Mouse (Mus musculus) forebrain, embryonic 11.5 days (tissue): ENCODE measurements at regions not wholly inside any gene's neighbourhood (a gene's known extent, or its start where the extent isn't known, plus 50 kb on each side); places are given as distances from the start of the nearest gene placed in this dataset.
A peak's percentile ranks its signal among the peaks of the same experiment; 100 is the strongest.

Experiments
- ATAC-seq: fragments of 200-750 bp; cut with Nextera tagmentation; replicated peaks from 2 replicates; pipeline ENCODE4 v1.8.0; 2017; ENCODE audit warnings: moderate TSS enrichment; ENCODE audit not compliant: low FRiP score
- DNase-seq: peaks from one replicate; pipeline ENCODE4 v3.0.0-alpha.2; 2017; ENCODE audit warnings: low spot score
- H3K27ac ChIP-seq: fragments of 300-500 bp; sonication (generic); 2 replicates; pipeline ENCODE4 v1.5.1; 2014; ENCODE audit warnings: low read depth, low read length
- H3K27me3 ChIP-seq: fragments of 300-500 bp; sonication (generic); 2 replicates; pipeline ENCODE4 v1.6.1; 2014; ENCODE audit warnings: mild to moderate bottlenecking, low read length, mixed read lengths; ENCODE audit not compliant: control insufficient read depth, insufficient read depth
- H3K36me3 ChIP-seq: fragments of 300-500 bp; sonication (generic); 2 replicates; pipeline ENCODE4 v1.6.1; 2014; ENCODE audit warnings: mild to moderate bottlenecking, low read length, moderate library complexity, mixed read lengths; ENCODE audit not compliant: control insufficient read depth, insufficient read depth
- H3K4me1 ChIP-seq: fragments of 300-500 bp; sonication (generic); replicated peaks from 2 replicates; pipeline ENCODE4 v1.6.1; 2014; ENCODE audit warnings: low read length, mixed read lengths; ENCODE audit not compliant: control insufficient read depth, insufficient read depth
- H3K4me2 ChIP-seq: fragments of 300-500 bp; sonication (generic); 2 replicates; pipeline ENCODE4 v1.6.1; 2014; ENCODE audit warnings: low read depth, mild to moderate bottlenecking, low read length, moderate library complexity, mixed read lengths; ENCODE audit not compliant: severe bottlenecking
- H3K4me3 ChIP-seq: fragments of 300-500 bp; sonication (generic); 2 replicates; pipeline ENCODE4 v1.5.1; 2014; ENCODE audit warnings: low read depth, low read length
- H3K9ac ChIP-seq: fragments of 300-500 bp; sonication (generic); 2 replicates; pipeline ENCODE4 v1.6.1; 2014; ENCODE audit warnings: low read length
- H3K9me3 ChIP-seq: fragments of 300-500 bp; sonication (generic); 2 replicates; pipeline ENCODE4 v1.6.1; 2016; ENCODE audit warnings: low read length, mixed read lengths; ENCODE audit not compliant: control insufficient read depth
- WGBS: fragments of 180-500 bp; shearing (Covaris S2); extraction: QIAGEN DNeasy Blood & Tissue Kit; methylation state at CpG from one replicate; pipeline ENCODE4 v1.1.7; 2014; 5-methylcytosine and 5-hydroxymethylcytosine counted together

DNA sequence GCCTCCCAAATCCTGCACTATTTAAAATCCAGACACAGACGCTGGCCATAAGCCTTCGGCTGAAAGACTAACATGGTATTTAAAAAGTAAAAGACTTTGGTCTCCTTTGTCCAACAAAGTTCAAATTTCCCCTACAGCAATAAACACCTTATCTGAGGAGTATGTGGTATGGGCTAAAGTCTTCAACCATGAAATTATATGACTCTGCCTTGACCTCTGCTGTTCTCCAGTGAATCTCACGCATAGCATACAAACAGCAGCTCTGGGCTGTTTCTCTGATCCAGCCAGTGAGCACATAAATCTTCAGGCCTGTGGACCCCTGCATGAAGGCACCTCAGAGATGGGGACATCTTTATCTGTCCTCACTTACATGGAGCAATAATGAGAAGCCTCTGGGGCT, 627.8 kb downstream of the Hs3st4 start:
- DNase-seq = no peak
- H3K36me3 ChIP-seq = no peaks in the 10 kb centered on the region
- H3K4me2 ChIP-seq = no peak overlapping the region
- no peaks in the 10 kb centered on the region for H3K4me1 ChIP-seq
- no peaks in the 10 kb centered on the region for H3K27me3 ChIP-seq
- ATAC-seq = no peak
- H3K9me3 ChIP-seq = no peaks in the 10 kb centered on the region
- no peak overlapping the region for H3K27ac ChIP-seq
- no peak overlapping the region for H3K9ac ChIP-seq
- no peak overlapping the region for H3K4me3 ChIP-seq
- 91% methylated on average over 3 of the region's 3 CpGs for WGBS

- no peaks in the 10 kb centered on the region for H3K36me3 ChIP-seq
- no peaks in the 10 kb centered on the region for H3K4me1 ChIP-seq
- DNase-seq (no peak), ATAC-seq (no peak)
- H3K27me3 ChIP-seq = no peaks in the 10 kb centered on the region
- no peak overlapping the region for H3K4me2 ChIP-seq
- no peaks in the 10 kb centered on the region for H3K9me3 ChIP-seq
- H3K9ac ChIP-seq = no peak overlapping the region
- no peak overlapping the region for H3K27ac ChIP-seq
- no peak overlapping the region for H3K4me3 ChIP-seq
- WGBS = 88% methylated on average over 6 of the region's 6 CpGs
Measured at GRCm38 (mm10) chr7:124647131-124647530, 664.5 kb downstream of the Hs3st4 start.

- Histone ChIP-seq H3K27ac (no peak overlapping the region), H3K27me3 (peaks cover 2% of the 10 kb centered on the region; the same call in 1 of the 2 replicates), H3K4me3 (no peak overlapping the region), H3K4me2 (no peak overlapping the region), H3K4me1 (peaks cover 3% of the 10 kb centered on the region; the same call in 1 of the 2 replicates), H3K9me3 (no peaks in the 10 kb centered on the region), H3K9ac (no peak overlapping the region), H3K36me3 (no peaks in the 10 kb centered on the region)
- ATAC-seq = peak; percentile 91
- no peak for DNase-seq
- WGBS = 13% methylated on average over 12 of the region's 12 CpGs
Measured at GRCm38 (mm10) chr7:124667180-124667968, 684.7 kb downstream of the Hs3st4 start.

GRCm38 (mm10) chr7:124668058-124668457, 685.4 kb downstream of the Hs3st4 start:
- ATAC-seq = no peak
- 56% methylated on average over 4 of the region's 4 CpGs for WGBS
- peaks cover 2% of the 10 kb centered on the region; the same call in 1 of the 2 replicates for H3K27me3 ChIP-seq
- H3K4me1 ChIP-seq = peaks cover 3% of the 10 kb centered on the region; the same call in 1 of the 2 replicates
- no peak overlapping the region for H3K4me2 ChIP-seq
- no peak overlapping the region for H3K9ac ChIP-seq
- no peaks in the 10 kb centered on the region for H3K36me3 ChIP-seq
- H3K4me3 ChIP-seq = no peak overlapping the region
- H3K27ac ChIP-seq = no peak overlapping the region
- no peaks in the 10 kb centered on the region for H3K9me3 ChIP-seq
- DNase-seq = no peak

DNA sequence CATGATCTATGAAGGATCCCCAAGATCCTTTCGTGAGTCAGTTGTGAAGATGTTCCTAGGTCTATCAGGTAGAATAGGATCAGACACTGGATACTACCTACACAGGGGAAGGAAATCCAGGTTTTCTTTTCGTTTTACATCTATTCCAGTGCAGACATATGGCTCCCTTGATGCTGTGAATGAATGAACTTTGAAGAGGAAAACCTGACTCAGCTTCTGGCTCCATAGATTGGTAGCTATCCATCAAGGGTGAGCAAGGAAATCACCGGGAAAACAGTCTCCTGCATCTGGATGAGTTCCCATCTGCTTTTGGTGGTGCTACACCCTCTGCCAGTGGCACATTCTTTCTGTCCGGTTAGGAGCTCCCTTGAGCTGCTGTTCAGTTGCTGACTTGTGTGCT, 687.8 kb downstream of the Hs3st4 start:
- Histone ChIP-seq H3K9me3 (no peaks in the 10 kb centered on the region), H3K36me3 (no peaks in the 10 kb centered on the region), H3K4me3 (no peak overlapping the region), H3K4me2 (no peak overlapping the region), H3K4me1 (peaks cover 3% of the 10 kb centered on the region; the same call in 1 of the 2 replicates), H3K9ac (no peak overlapping the region), H3K27ac (no peak overlapping the region), H3K27me3 (peaks cover 2% of the 10 kb centered on the region; the same call in 1 of the 2 replicates)
- 85% methylated on average over 4 of the region's 4 CpGs for WGBS
- ATAC-seq = no peak
- DNase-seq = no peak

GRCm38 (mm10) chr7:124671117-124671516, 688.4 kb downstream of the Hs3st4 start:
- no peak overlapping the region for H3K9ac ChIP-seq
- ATAC-seq = no peak
- H3K4me3 ChIP-seq = no peak overlapping the region

GRCm38 (mm10) chr7:124676854-124677515, 694.3 kb downstream of the Hs3st4 start:
- H3K9ac ChIP-seq = no peak overlapping the region
- no peaks in the 10 kb centered on the region for H3K4me1 ChIP-seq
- no peak overlapping the region for H3K27ac ChIP-seq
- ATAC-seq (no peak), DNase-seq (no peak)
- no peak overlapping the region for H3K4me3 ChIP-seq
- no peaks in the 10 kb centered on the region for H3K36me3 ChIP-seq
- H3K9me3 ChIP-seq = no peaks in the 10 kb centered on the region
- WGBS = 61% methylated on average over 3 of the region's 3 CpGs
- H3K27me3 ChIP-seq = no peaks in the 10 kb centered on the region
- no peak overlapping the region for H3K4me2 ChIP-seq

More at GRCm38 (mm10) chr7:124671117-124671516, 688.4 kb downstream of the Hs3st4 start:
- H3K36me3 ChIP-seq = no peaks in the 10 kb centered on the region
- H3K9me3 ChIP-seq = no peaks in the 10 kb centered on the region
- H3K4me1 ChIP-seq = peaks cover 3% of the 10 kb centered on the region; the same call in 1 of the 2 replicates
- no peak overlapping the region for H3K27ac ChIP-seq
- H3K4me2 ChIP-seq = no peak overlapping the region
- peaks cover 2% of the 10 kb centered on the region; the same call in 1 of the 2 replicates for H3K27me3 ChIP-seq
- DNase-seq = no peak

DNA sequence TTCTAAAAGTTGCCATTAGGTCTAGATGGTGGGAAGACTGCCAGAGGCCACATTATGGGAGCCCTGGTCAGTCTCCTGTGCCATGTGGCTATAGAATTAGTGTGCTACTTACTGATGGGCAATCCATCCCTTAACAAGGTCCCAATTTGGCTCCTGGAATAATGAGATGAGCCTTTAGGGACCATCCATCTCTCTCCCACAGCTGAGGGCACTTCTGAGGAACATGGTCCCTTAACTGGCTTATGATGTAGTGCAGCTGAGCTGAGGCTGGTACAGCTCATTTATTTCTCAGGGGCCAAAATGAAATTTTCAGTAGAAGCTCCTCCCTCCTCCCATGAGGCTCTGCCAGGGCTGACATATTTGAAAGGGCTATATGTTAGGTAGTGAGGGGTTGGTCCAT, 697.9 kb downstream of the Hs3st4 start:
- ATAC-seq = no peak
- H3K27ac ChIP-seq = no peak overlapping the region
- no peak for DNase-seq

More for the DNA sequence above, 697.9 kb downstream of the Hs3st4 start:
- Histone ChIP-seq H3K9me3 (no peaks in the 10 kb centered on the region), H3K4me2 (no peak overlapping the region), H3K27me3 (no peaks in the 10 kb centered on the region), H3K9ac (no peak overlapping the region), H3K4me3 (no peak overlapping the region), H3K4me1 (no peaks in the 10 kb centered on the region), H3K36me3 (no peaks in the 10 kb centered on the region)
